Mouse (Mus musculus) thymus, postnatal 0 days (tissue): ENCODE results near the gene Ren1. TPM values are rescaled to one million over a fixed set of nuclear protein-coding genes. Genes with fewer than 3 reads are reported as not detected.

Experiments used
- DNase-seq: peaks from one replicate; pipeline ENCODE4 v3.0.0-alpha.2; 2015; ENCODE audit warnings: low spot score
- polyA plus RNA-seq: library from polyadenylated mRNA; unstranded; fragments of >200 nt; fragmentation: Nextera tagmentation; extraction: Ambion mirVana; gene quantifications from 2 replicates; pipeline ENCODE4 v1.2.1, GENCODE M21; 2015

The Ren1 gene
- polyA plus RNA-seq, 1 experiment from 2014 or later = 0.59 TPM

- no peak for DNase-seq
Observed at GRCm38 (mm10) chr1:133375696-133376346, 25.5 kb downstream of the Ren1 start.

DNA sequence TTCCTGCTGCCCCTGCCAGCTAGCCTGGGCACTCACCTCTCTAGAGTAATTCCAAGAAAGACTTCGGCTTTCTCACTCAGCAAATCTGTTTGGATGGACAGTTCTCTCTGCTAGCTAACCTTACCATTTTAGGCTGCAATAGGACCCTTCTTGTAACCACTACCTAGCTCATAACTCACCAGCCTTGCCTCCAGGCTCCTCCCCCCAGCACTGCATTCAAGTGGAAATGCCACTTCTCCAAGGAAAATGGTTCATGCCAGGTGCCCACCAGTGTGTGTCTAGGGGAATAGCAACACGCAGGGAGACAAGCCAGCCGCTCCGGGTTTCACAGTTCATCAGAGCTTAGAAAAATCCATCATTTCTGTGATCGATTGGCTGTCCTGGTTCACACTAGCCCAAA, 27.2 kb downstream of the Ren1 start:
- no peak for DNase-seq

DNA sequence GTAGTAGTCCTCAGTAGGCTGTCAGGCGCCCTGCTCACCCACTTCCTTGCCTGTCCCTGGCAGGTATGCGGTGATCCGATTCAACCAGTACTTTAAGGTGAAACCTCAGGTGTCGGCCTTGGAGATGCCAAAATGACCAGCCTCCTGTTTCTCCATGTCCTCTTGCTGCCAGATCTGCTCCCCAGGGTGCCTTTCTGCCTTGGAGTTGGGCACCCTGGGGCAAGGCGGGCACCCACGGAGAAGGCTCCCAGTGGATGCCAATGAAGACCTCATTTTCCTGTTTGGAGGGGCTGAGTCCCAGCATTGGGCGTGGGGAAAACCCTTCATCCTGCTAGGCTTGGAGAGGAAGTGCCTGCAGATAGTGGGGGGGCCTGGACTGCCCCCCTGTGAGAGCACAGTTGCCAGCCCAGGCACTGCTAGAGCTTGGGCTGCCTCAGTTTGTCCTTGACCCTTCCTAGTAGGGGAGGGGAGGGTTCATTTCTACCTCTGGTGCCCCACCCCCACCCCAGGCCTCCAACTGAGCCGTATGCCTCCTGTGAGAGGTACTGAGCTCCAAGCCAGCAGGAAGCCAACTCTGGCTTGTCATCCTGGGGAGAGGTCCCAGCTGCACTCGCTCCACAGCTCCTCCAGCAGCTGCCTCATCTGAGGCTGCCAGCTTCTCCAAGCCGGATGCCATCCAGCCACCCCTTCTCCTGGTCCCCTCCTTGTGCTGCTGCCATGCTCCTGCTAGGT, 29.1 kb downstream of the Ren1 start:
- DNase-seq = no peak

- DNase-seq = no peak
Observed at GRCm38 (mm10) chr1:133379986-133380320, 29.6 kb downstream of the Ren1 start.

GRCm38 (mm10) chr1:133380347-133381065, 30.2 kb downstream of the Ren1 start:
- DNase-seq = peak; percentile 68

GRCm38 (mm10) chr1:133382008-133382407, 31.7 kb downstream of the Ren1 start:
- peak; percentile 74 for DNase-seq

GRCm38 (mm10) chr1:133382552-133383155, 32.3 kb downstream of the Ren1 start:
- DNase-seq = no peak

- no peak for DNase-seq
Observed at GRCm38 (mm10) chr1:133383157-133383783, 33.0 kb downstream of the Ren1 start.

DNA sequence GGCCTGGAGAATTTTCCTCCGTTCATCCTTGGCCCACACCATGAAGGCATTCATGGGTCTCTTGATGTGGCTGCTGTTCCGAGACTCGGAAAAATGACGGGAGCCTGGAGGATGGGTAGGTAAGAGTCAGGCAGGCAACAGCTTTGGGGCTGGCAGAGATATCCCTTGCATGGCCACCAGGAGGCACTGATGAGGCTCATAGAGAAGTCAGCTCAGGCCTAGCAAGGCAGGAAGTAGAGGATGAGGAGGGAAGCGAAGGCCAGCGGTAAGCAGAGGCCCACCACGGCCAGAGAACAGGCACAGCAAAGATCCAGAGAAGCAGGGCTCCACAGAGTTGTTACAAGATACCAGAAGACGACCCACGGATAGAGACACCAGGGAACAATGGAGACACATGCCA, 35.2 kb downstream of the Ren1 start:
- DNase-seq = peak; percentile 87

GRCm38 (mm10) chr1:133386209-133386608, 35.9 kb downstream of the Ren1 start:
- DNase-seq = no peak

DNA sequence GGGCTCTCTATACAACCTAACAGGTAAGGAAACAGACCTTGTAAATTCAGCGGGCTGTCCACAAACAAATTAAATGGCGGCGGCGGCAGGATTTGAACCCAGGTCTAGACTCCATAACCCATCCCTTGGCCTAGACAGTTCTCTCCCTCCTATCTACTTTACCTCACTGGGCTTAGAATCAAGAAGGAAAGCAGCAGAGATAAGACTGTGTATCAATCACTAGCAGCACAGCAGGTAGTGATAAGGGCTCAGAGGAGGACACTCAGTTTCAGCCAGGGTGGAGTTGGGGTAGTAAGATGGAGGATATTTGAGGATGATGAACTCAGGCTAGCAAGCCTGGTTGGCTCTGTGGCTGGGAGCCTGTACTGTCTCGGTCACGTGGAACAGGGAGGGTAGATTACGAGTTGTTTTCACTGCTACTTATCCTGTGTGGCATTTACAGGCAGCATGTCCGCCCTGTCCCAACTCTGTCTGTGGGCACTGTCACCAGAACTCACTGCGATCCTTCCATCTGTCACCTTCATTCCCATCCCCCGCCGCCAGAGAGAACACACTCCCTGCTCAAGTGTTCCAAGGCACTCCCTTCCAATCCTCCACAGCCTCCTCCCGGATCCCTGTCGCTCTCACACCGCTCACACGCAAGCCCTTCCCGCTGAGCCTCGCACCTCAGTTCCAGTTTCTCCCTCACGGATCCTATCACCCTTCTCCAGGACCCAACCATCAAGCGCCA, 37.4 kb downstream of the Ren1 start:
- no peak for DNase-seq

GRCm38 (mm10) chr1:133394702-133395101, 44.4 kb downstream of the Ren1 start:
- DNase-seq = no peak

DNA sequence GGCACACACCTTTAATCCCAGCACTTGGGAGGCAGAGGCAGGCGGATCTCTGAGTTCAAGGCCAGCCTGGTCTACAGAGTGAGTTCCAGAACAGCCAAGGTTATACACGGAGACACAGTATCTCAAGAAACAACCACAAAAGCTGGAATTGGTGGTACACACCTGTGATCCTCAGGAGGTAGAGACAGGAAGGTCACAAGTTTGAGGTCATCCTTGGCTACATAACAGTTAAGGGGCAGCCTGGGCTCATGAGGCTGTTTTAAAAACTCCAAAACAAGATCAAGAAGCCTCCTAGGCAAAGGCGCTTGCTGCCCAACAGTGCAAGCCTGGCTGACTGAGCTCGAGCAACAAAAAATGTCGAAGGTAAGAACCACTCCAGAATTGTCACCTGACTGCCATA, 46.4 kb downstream of the Ren1 start:
- no peak for DNase-seq

GRCm38 (mm10) chr1:133397094-133397482, 46.8 kb downstream of the Ren1 start:
- DNase-seq = no peak

DNA sequence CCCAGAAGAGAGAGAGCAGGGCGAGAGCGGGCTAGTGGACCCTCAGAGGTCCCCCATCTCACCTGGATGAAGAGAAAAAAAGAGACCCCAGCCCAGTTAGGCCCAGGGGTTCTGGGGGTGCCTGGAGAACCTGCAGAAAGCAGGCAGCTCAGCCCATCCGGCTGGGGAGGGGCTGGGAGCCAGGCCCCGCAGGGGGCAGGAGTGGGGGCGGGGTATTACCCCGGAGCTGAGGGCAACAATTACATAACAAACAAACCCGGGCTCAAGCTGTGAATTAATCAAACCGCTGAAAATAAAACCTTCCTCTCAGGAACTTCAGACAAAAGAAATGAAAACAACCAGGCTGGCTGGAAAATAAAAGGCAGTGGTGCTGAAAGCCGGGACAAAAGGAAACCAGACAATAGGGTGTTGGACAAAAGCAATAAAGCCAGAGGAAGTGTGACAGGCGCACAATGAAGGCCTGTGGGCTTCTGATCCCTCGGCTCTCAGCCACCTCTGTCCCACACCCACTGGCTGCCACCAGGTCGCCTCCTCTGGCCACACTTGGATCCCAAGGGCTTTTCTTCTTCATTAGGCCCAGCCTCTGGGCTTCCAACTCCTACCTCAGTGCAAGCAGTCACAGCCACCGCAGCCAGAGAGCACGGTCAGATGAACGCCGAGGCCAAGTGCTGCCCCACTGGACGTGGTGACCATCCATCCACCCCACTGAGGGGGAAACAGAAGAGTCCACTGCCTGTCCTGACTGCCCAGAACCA, 47.4 kb downstream of the Ren1 start:
- no peak for DNase-seq

GRCm38 (mm10) chr1:133400014-133400725, 49.9 kb downstream of the Ren1 start:
- DNase-seq = peak; percentile 64

DNA sequence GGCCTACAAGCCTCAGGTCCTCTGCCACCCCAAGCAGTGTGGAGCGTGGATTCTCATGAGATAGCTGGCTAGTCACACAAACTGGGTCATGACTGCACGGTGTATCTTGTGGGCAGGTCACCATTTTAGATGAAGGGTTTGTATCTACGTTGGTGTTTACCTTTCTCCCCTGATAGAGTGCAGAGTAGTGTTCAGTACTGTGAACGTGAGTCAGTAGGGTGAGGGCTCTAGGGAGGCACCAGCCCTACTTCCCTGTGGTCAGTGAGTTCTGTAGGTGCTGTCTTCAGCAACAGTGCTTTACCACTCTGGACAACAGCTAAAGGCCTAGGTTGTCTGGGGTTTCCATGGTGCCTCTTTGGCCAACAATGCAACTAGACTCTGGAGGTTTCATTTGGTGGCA, 53.7 kb downstream of the Ren1 start:
- no peak for DNase-seq

DNA sequence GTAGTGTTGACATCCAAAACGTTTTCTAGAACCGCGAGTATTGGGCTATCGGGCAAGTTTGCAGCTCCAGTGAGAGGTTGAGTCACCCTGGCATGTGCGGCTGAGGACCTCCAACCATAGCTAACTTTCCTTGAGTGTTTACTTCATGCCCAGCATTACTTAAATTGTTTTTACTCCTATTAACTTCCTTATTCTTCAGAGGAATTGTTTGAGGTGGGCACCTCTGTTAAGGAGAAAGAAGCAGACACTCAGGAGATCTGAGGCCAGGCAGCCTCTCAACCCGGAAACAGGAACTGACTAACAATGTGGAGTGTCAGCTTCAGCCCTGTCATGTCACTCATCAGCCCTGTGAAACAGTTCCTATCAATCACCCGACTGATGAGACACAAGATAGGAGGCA, 56.3 kb downstream of the Ren1 start:
- DNase-seq = peak; percentile 32

GRCm38 (mm10) chr1:133407436-133407835, 57.1 kb downstream of the Ren1 start:
- DNase-seq = no peak

GRCm38 (mm10) chr1:133408321-133408720, 58.0 kb downstream of the Ren1 start:
- DNase-seq = no peak
